Mouse (Mus musculus) CH12.LX (cell line): ENCODE measurements around the gene Dnase2a. TPM values are rescaled to one million over a fixed set of nuclear protein-coding genes. Genes with fewer than 3 reads are reported as not detected.

ENCODE experiments used
- DNase-seq: peaks from one replicate; pipeline ENCODE4 v3.0.0-alpha.2; 2013; ENCODE audit errors: extremely low read depth
- H3K27ac ChIP-seq: 2 replicates; pipeline ENCODE4 v1.5.1; 2012; ENCODE audit warnings: low read depth, mild to moderate bottlenecking, control low read depth, moderate library complexity; ENCODE audit not compliant: insufficient read depth
- H3K27me3 ChIP-seq: replicated peaks from 2 replicates; pipeline ENCODE3; 2012; ENCODE audit warnings: inconsistent platforms
- H3K36me3 ChIP-seq, 2 experiments: replicated peaks in 1 of 2; 2 replicates each; pipeline versions ENCODE3 to v1.6.1; 2012; ENCODE audit warnings: inconsistent platforms in 1 of 2, low read length in 1 of 2, mild to moderate bottlenecking in 1 of 2, mixed read lengths in 1 of 2, moderate library complexity in 1 of 2; ENCODE audit not compliant: control insufficient read depth in 1 of 2, insufficient read depth in 1 of 2
- H3K4me1 ChIP-seq, 2 experiments: 2 replicates each; pipeline ENCODE4 v1.6.1; 2012; ENCODE audit warnings: inconsistent platforms in 1 of 2, moderate library complexity in 1 of 2; ENCODE audit not compliant: insufficient read depth in 2 of 2, control insufficient read depth in 1 of 2
- H3K4me2 ChIP-seq: 2 replicates; pipeline ENCODE4 v1.6.1; 2012; ENCODE audit warnings: low read depth, mild to moderate bottlenecking, control low read depth; ENCODE audit not compliant: poor library complexity, insufficient read depth, severe bottlenecking
- H3K4me3 ChIP-seq, 3 experiments: fragments of 150-350 bp in 1 of 3; sonication (generic) in 1 of 3; replicated peaks in 1 of 3; 2 replicates each; pipeline versions ENCODE3 to v1.5.1; 2011 to 2012; ENCODE audit warnings: low read depth in 2 of 3, low read length in 2 of 3, mild to moderate bottlenecking in 2 of 3, moderate library complexity in 2 of 3, control low read depth in 1 of 3, improper control_type of control experiment in 1 of 3, inconsistent platforms in 1 of 3, mixed read lengths in 1 of 3; ENCODE audit not compliant: poor library complexity in 1 of 3
- H3K79me2 ChIP-seq: replicated peaks from 2 replicates; pipeline ENCODE4 v1.6.1; 2012; ENCODE audit warnings: mild to moderate bottlenecking, moderate library complexity; ENCODE audit not compliant: control insufficient read depth, poor library complexity, insufficient read depth, severe bottlenecking; ENCODE audit errors: extremely low read depth
- H3K9ac ChIP-seq: 2 replicates; pipeline ENCODE4 v1.6.1; 2012; ENCODE audit warnings: low read depth, mild to moderate bottlenecking, control low read depth, moderate library complexity; ENCODE audit not compliant: insufficient read depth
- H3K9me3 ChIP-seq: replicated peaks from 2 replicates; pipeline ENCODE3; 2012; ENCODE audit warnings: low read length, inconsistent platforms, mixed read lengths
- BHLHE40 ChIP-seq: IDR thresholded peaks from 2 replicates; pipeline ENCODE4 v1.6.1; 2011; ENCODE audit warnings: mild to moderate bottlenecking, low read depth, low read length, improper control_type of control experiment
- E2F4 ChIP-seq: IDR thresholded peaks from 2 replicates; pipeline ENCODE4 v1.6.1; 2011; ENCODE audit warnings: low read depth, low read length, improper control_type of control experiment; ENCODE audit not compliant: insufficient replicate concordance
- JUND ChIP-seq: conservative IDR thresholded peaks from 2 replicates; pipeline ENCODE4 v1.6.1; 2011; ENCODE audit warnings: low read depth, low read length, improper control_type of control experiment
- MAFK ChIP-seq: IDR thresholded peaks from 2 replicates; pipeline ENCODE4 v1.6.1; 2011; ENCODE audit warnings: low read length, improper control_type of control experiment; ENCODE audit not compliant: insufficient replicate concordance
- MAZ ChIP-seq: IDR thresholded peaks from 2 replicates; pipeline ENCODE4 v1.6.1; 2012; ENCODE audit warnings: low read depth, mild to moderate bottlenecking, inconsistent platforms, low read length, improper control_type of control experiment, moderate library complexity
- NRF1 ChIP-seq: IDR thresholded peaks from 2 replicates; pipeline ENCODE4 v1.6.1; 2014; ENCODE audit warnings: low read depth, mild to moderate bottlenecking, inconsistent platforms, low read length, improper control_type of control experiment, moderate library complexity
- PAX5 ChIP-seq: IDR thresholded peaks from 2 replicates; pipeline ENCODE4 v1.6.1; 2012; ENCODE audit warnings: low read length, inconsistent platforms, mixed read lengths
- SIN3A ChIP-seq: IDR thresholded peaks from 2 replicates; pipeline ENCODE4 v1.6.1; 2012; ENCODE audit warnings: low read length, improper control_type of control experiment, inconsistent platforms
- ZC3H11A ChIP-seq: IDR thresholded peaks from 2 replicates; pipeline ENCODE4 v1.6.1; 2012; ENCODE audit warnings: low read depth, mild to moderate bottlenecking, inconsistent platforms, low read length, improper control_type of control experiment
- ZMIZ1 ChIP-seq: IDR thresholded peaks from 2 replicates; pipeline ENCODE4 v1.6.1; 2012; ENCODE audit warnings: low read depth, mild to moderate bottlenecking, inconsistent platforms, low read length, improper control_type of control experiment
- dilution Hi-C: fragments of 300-500 bp; cut with MboI; formaldehyde crosslinking; loops from 2 replicates; pipeline ENCODE4 v1.14.3; 2020; ENCODE audit warnings: low sequenced_read_pairs; ENCODE audit not compliant: extremely low pct_unique_long_range_greater_than_20kb, extremely low pct_ligation_motif_present
- in situ Hi-C: fragments of 300-500 bp; cut with MboI; formaldehyde crosslinking; loops from 3 replicates; pipeline ENCODE4 v1.14.3; 2019; ENCODE audit warnings: low sequenced_read_pairs, low pct_ligation_motif_present, low pct_unique_long_range_greater_than_20kb, mixed read lengths
- polyA plus RNA-seq: library from polyadenylated mRNA; unstranded; fragments of >175 nt; gene quantifications from 2 replicates; pipeline ENCODE4 v1.2.1, GENCODE M21; 2012; ENCODE audit warnings: low read depth; ENCODE audit not compliant: insufficient read length
- total RNA-seq, 2 experiments: library from RNA; depleted of rRNA; stranded (reverse); fragments of 300-350 nt in 1 of 2; fragments of >200 nt in 1 of 2; gene quantifications; 2 replicates each; pipeline ENCODE4 v1.2.3; 2012 to 2014

Dnase2a gene
- total and polyA plus RNA-seq, 3 experiments, result 12.8 to 25.4 (median 15.0) TPM

- Histone ChIP-seq H3K4me2 (peak overlapping the region; percentile 92), H3K79me2 (no peaks in the 10 kb centered on the region), H3K36me3 (no peaks in the 10 kb centered on the region), H3K4me3 (no peak overlapping the region), H3K4me1 (peaks cover 0 to 7% of the 10 kb centered on the region in 2 experiments; a peak in 2 of 4 replicates), H3K27me3 (peaks cover 66% of the 10 kb centered on the region)
- DNase-seq, result no peak
- dilution Hi-C loops, result no loop called here
- in situ Hi-C loops, result no loop called here
- TF ChIP-seq MAFK (no peak), SIN3A (0 out of 2 replicates have a peak, but pooled peaks have one; percentile 27)
- TF ChIP-seq, all 38 proteins: peak for 1
- no peak overlapping the region for H3K27ac ChIP-seq
- H3K9ac ChIP-seq, result no peak overlapping the region
- H3K9me3 ChIP-seq, result peaks cover 2% of the 10 kb centered on the region
Observed at GRCm38 (mm10) chr8:84944478-84945160, 36.3 kb downstream of the Dnase2a start.

DNA sequence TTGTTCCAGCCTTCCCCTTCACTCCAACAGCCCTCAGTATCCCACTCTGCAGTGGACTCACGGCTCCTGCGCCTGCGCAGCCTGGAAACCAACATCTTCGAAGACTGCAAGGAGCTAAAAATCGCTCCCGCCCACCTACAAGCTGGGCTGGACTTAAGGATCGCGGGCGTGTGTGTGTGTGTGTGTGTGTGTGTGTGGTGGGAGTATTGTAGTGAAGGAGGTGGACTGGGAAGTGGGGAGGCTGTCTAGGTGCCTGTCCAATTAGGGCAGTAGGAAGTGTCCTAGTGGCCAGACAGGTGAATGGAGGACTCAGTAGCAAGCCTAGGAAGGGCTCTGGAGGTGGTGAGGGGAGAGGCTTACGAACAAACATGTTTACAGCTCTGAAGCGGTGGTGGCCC is 36.9 kb downstream of the Dnase2a start:
- no peak overlapping the region for H3K4me3 ChIP-seq
- H3K9ac ChIP-seq, result no peak overlapping the region
- H3K9me3 ChIP-seq, result peaks cover 2% of the 10 kb centered on the region
- peaks cover 69% of the 10 kb centered on the region for H3K27me3 ChIP-seq
- DNase-seq, result no peak
- TF ChIP-seq NRF1, result peak; percentile 27; the same call in 1 of the 2 replicates
- no peak for TF ChIP-seq PAX5
- TF ChIP-seq, all 38 proteins: peak for 1
- dilution Hi-C loops (no loop called here), in situ Hi-C loops (no loop called here)
- Histone ChIP-seq H3K79me2 (no peaks in the 10 kb centered on the region), H3K27ac (no peak overlapping the region), H3K4me2 (peak overlapping the region; percentile 92; the same call in 1 of the 2 replicates), H3K4me1 (peaks cover 0 to 7% of the 10 kb centered on the region in 2 experiments; a peak in 2 of 4 replicates), H3K36me3 (no peaks in the 10 kb centered on the region)

DNA sequence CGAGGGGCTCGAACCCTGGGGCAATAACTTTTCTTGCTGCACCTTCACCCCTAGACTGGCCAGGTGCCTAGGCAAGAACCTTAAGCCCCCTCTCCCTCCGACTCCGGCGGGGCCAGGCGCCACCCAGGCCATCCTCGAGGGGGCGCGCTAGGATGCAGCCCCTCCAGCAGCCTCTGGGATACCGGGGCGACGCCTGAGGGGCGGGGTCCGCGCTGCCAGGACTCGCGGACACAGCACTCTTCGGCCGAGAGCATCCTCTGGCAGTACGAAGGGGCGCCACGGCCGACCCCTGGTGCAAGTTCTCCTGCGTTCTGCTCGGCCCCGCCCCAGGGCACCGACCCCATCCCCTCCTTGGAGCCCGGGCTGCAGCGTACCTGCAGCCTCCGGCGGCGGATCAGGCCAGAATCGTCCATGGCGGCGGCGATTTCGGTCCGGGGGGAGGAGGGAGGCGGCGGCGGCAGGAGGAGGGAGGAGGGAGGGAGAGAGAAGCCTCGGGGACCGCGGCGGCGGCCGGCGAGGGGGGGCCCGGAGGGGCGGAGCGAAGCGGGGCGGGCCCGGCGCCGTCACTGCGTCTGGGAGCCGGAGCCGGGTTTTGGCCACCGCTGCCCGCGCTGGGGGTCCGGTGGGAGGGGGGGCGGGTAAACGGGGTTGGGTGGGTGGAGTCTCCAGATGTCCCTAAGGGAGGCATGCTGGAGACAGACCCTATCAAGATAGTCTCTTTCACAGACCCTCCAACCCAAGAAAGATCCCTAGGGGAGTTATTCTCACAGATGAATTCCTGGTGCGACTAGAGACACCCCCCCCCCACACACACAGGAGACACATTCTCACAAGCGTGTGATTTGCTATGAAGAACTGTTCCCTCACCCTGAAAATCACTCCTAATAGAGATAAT is 37.5 kb downstream of the Dnase2a start:
- Histone ChIP-seq H3K27me3 (peaks cover 69% of the 10 kb centered on the region), H3K9ac (no peak overlapping the region), H3K4me1 (peaks cover 0 to 7% of the 10 kb centered on the region in 2 experiments; a peak in 2 of 4 replicates), H3K36me3 (no peaks in the 10 kb centered on the region), H3K79me2 (no peaks in the 10 kb centered on the region), H3K9me3 (peaks cover 2% of the 10 kb centered on the region), H3K4me2 (peak overlapping the region; percentile 16), H3K4me3 (no peak overlapping the region), H3K27ac (no peak overlapping the region)
- in situ Hi-C loops, result no loop called here
- DNase-seq, result no peak
- dilution Hi-C loops, result no loop called here
- TF ChIP-seq ZC3H11A, result no peak
- no peak for TF ChIP-seq E2F4
- TF ChIP-seq MAZ, result no peak
- TF ChIP-seq ZMIZ1, result no peak
- TF ChIP-seq BHLHE40, result no peak
- no peak for TF ChIP-seq NRF1
- no peak for TF ChIP-seq JUND
